Mouse (Mus musculus) lung, adult 10 weeks (tissue): Measurements from ENCODE around the gene Hnrnpul1. TPM values are rescaled to one million over a fixed set of nuclear protein-coding genes. Genes with fewer than 3 reads are reported as not detected.

ENCODE experiments used
- polyA plus RNA-seq: library from polyadenylated mRNA; stranded (reverse); fragments of 350-450 nt; fragmentation: Illumina TruSeq; extraction: RNeasy Lipid Tissue Mini Kit (QIAGEN cat#74804); gene quantifications from one replicate; pipeline ENCODE4 v1.2.3, GENCODE M21; 2014; ENCODE audit warnings: low read depth, low replicate concordance; ENCODE audit not compliant: insufficient read depth

The Hnrnpul1 gene
- 30.1 TPM for polyA plus RNA-seq

DNA sequence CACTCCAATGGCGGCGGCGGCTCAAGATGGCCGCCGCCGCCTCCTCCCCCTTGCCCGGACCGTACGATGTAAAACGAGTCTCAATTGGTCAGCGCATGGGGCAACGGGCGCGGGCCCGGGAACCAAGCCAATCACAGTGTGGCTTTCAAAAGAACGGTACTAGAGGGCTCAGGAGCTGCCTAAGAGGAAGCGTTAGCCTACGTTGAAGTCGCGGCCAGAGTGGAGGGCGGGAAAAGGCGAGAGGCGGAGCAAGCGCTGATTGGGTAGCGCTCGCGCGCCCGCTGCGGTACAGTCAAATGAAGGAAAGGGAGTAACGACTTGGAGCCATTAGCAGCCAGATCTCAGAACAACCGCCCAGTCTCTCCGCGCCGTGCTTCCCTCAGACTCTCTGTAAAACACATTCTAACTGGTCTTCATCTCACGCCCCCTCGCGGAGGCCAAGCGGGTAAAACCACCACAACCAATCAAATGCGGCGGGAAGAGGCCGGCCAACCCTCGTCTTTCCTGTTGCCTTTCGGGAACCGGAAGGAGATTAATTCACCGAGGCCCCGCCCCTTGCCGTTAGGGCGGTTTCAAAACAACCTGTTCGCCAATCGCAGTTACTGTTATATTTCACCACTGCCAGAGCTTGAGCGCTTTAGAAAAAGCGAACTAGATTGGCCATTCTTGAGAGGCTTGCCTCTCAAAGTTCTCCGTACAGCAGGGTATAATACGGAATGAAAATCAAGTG, at the start of gene Hnrnpul1:
TSS of gene Hnrnpul1 (minus strand) at position 20 of the 730 bp plus-strand sequence.

DNA sequence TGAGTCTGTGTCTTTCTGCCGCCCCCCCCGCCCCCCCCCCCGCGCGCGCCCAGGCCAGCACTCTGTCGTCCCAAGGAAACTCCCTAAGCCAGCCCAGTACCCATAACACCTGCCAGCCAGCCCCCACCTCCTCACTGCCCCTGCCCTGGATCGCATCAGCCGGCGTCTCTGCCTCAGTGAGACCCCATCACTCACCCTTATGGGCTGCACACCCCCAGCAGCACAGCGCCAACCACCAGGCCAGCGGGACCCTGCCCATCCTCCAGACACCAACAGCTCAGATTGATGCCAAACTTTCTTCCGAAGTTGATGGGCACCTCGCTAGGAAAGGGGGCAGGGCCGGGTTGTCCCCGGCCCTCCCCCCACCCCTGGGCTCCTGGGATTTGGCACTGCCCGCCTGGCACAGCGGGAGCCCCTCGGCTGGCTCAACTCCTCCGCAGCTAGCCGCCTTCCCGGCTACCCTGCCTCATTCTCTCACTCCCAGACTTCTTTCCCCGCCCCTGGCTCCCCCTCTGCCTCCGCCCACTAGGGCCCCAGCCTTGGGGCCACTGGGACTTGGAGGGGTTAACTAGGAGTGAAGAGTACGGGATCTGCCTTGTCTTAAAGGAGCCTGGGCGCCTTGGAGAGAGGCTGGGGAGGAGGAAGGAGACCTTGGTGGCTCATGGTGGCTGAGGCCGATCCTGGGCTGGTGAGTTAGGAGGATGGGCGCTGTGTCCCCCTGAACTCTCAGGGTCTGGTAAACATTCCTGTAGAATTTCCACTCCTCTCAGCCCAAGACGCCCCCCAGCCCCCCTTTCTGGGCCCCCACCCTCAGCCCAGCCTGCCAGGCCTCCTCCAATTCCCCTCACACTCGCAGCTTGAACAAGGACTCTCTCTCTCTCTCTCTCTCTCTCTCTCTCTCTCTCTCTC, 33.9 kb upstream of the Hnrnpul1 start, which contains the start of gene Axl:
TSS of gene Axl (minus strand) at position 486 of the 909 bp plus-strand sequence.

DNA sequence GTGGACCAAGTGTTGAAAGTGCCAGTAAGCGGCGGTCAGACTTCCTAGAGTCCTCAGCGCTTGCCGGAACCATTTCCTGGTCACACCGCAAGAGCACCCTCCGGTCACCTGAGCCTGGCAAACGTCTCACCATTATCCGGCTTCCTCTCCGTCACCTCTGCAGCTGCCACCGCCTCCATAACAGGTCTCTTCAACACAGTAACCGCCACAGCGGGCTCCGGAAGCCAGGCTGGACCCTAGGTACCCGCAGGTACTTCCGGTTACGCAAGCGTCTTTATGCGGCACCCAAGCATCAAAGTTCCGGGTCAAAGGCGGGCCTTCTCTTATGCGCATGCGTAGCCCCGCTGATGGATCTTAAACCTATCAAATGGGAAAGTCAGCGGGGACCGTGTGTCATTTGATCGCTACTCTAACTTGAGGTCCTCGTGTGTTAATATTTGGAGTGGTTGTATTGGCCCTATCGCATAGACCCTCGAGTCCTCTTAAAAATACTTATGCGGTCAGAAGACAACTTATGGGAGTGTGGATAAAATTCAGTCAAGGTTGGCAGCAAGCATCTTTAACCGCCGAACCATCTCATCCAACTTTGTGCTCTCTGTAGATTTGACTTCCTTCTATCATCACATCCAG, 35.7 kb downstream of the Hnrnpul1 start, which contains the start of gene Ccdc97:
TSS of gene Ccdc97 (minus strand) at position 301 of the 630 bp plus-strand sequence.

DNA sequence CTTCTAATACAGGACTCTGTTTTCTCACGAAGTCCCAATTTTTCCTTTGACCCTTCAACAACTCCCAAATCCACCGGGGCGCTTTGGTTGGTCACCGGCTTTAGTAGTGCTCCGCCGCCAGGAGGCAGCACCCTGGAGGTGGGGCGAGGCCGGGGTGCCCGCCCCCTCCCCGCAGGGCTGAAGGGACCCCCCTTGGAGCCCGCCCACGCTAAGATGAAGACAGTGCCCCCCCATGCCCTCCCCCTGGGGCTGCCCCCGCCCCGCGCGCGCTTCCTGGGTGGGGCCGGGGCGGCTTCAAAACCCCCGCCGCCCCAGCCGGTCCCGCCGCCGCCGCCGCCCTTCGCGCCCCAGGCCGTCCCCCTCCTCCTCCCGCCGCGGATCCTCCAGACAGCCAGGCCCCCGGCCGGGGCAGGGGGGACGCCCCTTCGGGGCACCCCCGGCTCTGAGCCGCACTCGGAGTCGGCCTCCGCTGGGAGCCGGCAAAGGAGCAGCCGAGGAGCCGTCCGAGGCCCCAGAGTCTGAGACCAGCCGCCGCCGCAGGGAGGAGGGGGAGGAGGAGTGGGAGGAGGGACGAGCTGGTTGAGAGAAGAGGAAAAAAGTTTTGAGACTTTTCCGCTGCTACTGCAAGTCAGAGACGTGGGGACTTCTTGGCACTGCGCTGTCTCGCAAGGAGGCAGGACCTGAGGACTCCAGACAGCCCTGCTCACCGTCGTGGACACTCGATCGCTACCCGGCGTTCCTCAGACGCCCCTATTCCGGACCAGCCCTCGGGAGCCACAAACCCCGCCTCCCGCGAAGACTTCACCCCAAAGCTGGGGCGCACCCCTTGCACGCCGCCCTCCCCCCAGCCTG, 67.7 kb downstream of the Hnrnpul1 start, which contains the start of gene Tgfb1:
TSS of gene Tgfb1 (plus strand) at position 323 of the 852 bp plus-strand sequence.

DNA sequence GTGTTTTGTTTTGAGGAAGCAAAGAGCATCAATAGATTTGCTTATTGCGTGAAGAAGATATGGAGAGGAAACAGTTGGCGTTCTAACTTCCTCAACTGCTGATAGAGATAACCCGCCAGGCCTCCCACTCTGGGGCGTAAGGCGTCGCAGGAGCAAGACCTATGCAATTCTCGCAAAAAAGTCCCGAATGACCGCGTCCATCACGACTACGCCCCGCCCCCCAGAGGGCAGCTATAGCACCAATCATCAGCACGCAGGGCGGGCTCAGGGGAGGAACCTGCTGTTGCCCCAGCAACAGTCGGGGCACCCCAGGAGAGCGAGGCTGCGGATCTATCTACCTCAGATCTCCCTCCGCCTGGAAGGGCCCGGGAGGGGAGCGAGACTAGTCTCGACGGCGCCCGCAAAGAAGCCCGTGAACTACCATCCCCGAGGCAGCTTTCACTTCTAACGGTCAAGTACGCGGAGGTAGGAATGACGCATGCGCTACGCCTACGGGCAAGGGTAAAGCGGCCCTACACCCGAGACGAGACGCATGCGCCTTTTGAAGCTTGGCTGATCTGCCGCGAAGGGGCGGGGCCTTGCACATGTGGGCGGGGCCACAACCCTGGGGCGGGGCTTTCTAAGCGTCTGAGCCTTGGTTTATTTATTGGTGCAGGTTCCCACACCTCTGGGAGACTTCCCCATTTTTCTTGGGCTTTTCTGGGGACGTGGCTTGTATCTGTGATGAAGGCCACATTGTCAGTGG, 73.9 kb downstream of the Hnrnpul1 start, which contains the start of gene B9d2:
TSS of gene B9d2 (plus strand) at position 267 of the 745 bp plus-strand sequence.

DNA sequence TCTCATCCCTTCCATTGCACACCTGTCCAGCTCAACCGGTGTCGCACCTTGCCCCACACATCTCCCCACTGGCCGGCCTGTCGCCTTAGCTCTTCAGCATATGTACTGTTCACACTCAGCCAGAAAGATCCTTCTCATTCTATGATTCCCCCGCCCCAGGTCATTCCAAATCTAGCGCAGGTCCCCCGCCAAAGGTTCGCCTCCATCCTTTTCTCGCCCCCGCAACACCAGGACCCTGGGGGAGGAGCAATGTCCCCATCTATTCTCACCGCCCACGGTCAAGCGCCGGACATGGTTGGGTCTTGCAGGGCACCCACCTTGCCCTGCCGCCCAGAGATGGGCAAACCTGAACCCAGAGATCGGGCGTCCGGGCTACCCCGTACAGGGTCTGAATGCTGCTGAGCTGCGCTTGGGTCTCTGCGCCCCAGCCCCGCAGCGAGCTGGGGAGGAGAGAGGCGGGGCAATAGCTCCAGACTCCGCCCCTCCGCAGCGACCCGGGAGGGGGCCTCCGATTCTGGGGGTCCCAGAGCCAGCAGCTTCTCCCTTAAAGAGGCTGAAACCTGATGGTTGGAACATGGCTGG, 79.7 kb downstream of the Hnrnpul1 start, which contains the start of gene Tmem91:
TSS of gene Tmem91 (minus strand) at position 448 of the 582 bp plus-strand sequence.

Other genes starting within 250 kb of the Hnrnpul1 start
- not detected for gene Ceacam2, start 214.9 kb downstream of the Hnrnpul1 start, polyA plus RNA-seq
- gene Erich4, start 138.9 kb downstream of the Hnrnpul1 start, polyA plus RNA-seq = not detected
- gene Dmac2, start 135.3 kb downstream of the Hnrnpul1 start, polyA plus RNA-seq = 16.3 TPM
- gene B3gnt8, start 128.1 kb downstream of the Hnrnpul1 start, polyA plus RNA-seq = 5.4 TPM
- 46.0 TPM for gene Bckdha, start 95.8 kb downstream of the Hnrnpul1 start, polyA plus RNA-seq
- gene Exosc5, start 95.6 kb downstream of the Hnrnpul1 start, polyA plus RNA-seq = 41.6 TPM
- gene Tmem91, start 79.6 kb downstream of the Hnrnpul1 start, polyA plus RNA-seq = 0.30 TPM
- gene B9d2, start 74.0 kb downstream of the Hnrnpul1 start, polyA plus RNA-seq = 23.1 TPM
- 34.1 TPM for gene Tgfb1, start 67.8 kb downstream of the Hnrnpul1 start, polyA plus RNA-seq
- gene Ccdc97, start 35.7 kb downstream of the Hnrnpul1 start, polyA plus RNA-seq = 15.7 TPM
- gene Axl, start 33.9 kb upstream of the Hnrnpul1 start, polyA plus RNA-seq = 39.0 TPM
- 45.5 TPM for gene Cyp2s1, start 62.2 kb upstream of the Hnrnpul1 start, polyA plus RNA-seq
- 186 TPM for gene Cyp2b10, start 142.9 kb upstream of the Hnrnpul1 start, polyA plus RNA-seq